Mouse (Mus musculus) left cerebral cortex, postnatal 36 days (tissue): ENCODE data around the gene Ccdc185. TPM values are rescaled to one million over a fixed set of nuclear protein-coding genes. Genes with fewer than 3 reads are reported as not detected.
A peak's percentile ranks its signal among the peaks of the same experiment; 100 is the strongest.

Source experiments
- DNase-seq, 2 experiments: peaks; one replicate each; pipeline ENCODE4 v3.0.0; 2021 to 2022; ENCODE audit warnings: low spot score in 2 of 2, mixed read lengths in 1 of 2
- intact Hi-C: fragments of 180-260 bp; cut with DNase I; formaldehyde crosslinking; loops from one replicate; pipeline ENCODE4 v1.15.1; 2025
- total RNA-seq, 2 experiments: library from RNA; stranded (reverse); gene quantifications; 2 replicates each; pipeline ENCODE4 v1.2.3; 2021

The Ccdc185 gene
- under 1 TPM; 0.20 to 0.25 TPM for total RNA-seq

- no peak for DNase-seq
- intact Hi-C loops, result no loop called here
Observed at GRCm38 (mm10) chr1:182749080-182749479, at the start of gene Ccdc185. Gene Ccdc185, minus strand, starts transcription at chr1:182749180.

DNA sequence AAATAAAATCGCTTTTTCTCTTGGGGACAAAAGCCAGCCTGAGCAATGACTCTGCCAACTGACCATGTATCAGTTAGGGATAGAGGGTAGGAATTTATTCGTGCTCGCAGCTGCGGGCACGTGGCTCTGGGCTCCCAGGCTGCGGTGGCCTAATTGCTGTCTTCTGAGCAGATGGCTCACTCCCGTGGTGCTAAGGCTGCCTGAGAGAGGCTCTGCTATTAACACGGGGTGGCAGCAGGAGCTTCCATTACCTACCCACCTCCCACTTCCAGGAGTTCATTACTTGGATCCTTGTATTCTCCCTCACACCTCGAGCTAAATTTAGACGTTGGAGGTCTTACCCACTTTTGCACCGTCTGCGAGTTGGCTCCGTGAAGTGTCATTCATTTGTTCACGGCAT lies 48.1 kb upstream of the Ccdc185 start:
- DNase-seq, result peak; percentile 41 to 53
- intact Hi-C loops, result loop anchor here (2.0 to 10.0 kb wide), 3 partner anchors 26 to 108 kb away; partner anchors contain the start of gene Susd4

DNA sequence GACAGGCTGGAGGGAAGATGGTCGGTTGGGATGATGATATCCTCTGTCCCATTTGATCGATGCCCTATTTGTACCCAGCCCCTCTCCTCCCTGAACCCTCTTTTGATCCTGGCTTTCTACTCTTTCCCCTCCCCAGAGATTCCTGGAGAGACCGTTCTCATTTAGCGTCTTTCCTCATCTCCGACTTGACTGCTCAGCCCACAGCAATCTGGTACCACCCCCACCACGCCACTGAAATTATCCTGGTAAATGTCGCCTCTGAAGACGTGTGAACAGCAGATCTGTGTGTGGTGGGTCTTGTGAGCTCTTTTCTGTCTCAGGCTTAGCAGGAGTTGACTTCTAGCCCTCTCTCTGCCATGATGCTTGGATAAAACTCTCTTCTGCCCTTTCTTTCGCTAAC lies 45.6 kb upstream of the Ccdc185 start:
- intact Hi-C loops, result loop anchor here (5.0 to 10.0 kb wide), 4 partner anchors 32 to 232 kb away; partner anchors contain the start of gene Susd4
- peak; percentile 66 to 73 for DNase-seq

GRCm38 (mm10) chr1:182794221-182794620 lies 45.2 kb upstream of the Ccdc185 start:
- intact Hi-C loops, result loop anchor here (5.0 to 10.0 kb wide), 3 partner anchors 43 to 232 kb away; no protein-coding TSS in a partner anchor
- DNase-seq, result peak; percentile 57 to 80

- intact Hi-C loops, result loop anchor here (5.0 to 10.0 kb wide), 3 partner anchors 45 to 230 kb away; no protein-coding TSS in a partner anchor
- DNase-seq, result peak; percentile 71 to 75
Observed at GRCm38 (mm10) chr1:182792521-182793071, 43.6 kb upstream of the Ccdc185 start.

DNA sequence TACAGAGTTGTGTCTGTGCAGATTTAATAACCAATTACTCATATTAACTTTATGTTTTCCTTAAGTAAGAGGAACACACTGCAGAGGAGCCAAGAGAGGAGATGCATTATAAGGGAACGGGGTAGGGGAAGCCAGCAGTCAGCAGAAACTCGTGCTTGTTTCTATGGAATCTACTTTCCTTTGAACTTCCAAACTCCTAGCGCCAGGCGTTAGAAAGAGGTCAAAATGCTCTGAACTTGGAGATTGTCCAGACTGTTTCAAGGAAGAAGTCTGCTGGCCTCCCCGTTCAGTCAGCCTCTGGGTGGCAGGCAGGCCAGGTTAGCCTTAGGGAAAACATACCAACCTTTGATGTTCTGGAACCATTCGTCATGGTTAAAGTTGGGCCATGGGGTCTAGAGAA lies 39.9 kb upstream of the Ccdc185 start:
- intact Hi-C loops, result no loop called here
- no peak for DNase-seq

DNA sequence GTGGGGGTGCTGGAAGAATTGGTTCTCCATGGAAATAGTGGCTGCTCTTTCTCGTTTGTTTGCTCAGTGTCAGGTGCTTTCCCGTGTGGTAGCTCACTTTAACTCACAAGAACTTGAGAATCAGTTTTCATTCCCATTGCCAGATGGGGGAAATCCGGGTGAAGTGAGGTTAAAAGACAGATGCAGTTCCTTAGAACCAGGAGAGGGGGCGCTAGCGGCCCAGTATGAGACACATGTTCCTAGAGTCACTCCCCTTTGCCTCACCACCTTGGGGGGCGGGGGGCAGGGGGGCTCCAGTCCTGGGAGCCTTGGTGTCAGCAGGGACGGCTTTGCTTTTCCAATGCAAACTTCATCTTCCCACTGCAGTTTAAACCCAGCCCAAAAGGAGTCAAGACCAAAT lies 38.0 kb upstream of the Ccdc185 start:
- DNase-seq, result no peak
- intact Hi-C loops, result no loop called here

DNA sequence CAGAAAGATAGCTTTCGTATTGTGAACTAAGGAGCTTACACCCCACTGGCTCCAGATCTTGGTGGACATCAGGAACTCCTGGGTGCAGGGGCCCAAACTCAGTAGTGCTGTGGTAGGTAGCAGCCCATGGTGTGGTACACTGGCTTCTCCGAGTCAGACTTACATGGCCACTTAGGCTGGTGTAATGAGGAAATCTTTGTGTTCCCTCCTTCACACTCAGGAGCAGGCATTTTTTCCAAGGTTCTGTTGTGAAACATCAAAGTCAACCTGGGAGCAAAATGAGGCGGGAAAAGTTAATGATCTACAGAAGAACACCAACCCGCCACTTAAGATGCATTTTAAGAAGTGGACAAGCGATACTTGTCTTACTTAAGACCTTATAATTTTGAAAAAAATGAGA lies 36.5 kb upstream of the Ccdc185 start:
- intact Hi-C loops, result no loop called here

DNA sequence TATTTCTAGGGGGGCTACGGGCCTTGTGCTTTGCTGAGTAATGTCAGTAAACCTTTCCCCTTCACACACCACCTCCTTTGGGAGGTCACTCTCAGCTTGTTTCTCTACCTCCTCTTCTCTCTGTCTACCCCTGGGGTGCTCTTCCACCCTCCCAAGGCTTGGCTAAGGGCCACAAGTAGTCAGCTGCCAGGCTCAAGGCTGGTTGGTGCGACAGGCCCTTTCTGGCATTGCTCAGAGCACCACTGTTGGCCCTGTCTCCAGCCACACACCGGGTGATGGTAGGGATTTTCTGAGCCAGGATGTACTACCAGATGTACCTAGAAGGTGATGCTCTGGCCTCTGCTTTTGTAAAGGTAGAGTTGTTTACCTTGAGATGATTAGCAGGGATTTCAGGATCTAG lies 35.8 kb upstream of the Ccdc185 start:
- no peak for DNase-seq
- intact Hi-C loops, result no loop called here

More for the DNA sequence above, 36.5 kb upstream of the Ccdc185 start:
- DNase-seq, result no peak

DNA sequence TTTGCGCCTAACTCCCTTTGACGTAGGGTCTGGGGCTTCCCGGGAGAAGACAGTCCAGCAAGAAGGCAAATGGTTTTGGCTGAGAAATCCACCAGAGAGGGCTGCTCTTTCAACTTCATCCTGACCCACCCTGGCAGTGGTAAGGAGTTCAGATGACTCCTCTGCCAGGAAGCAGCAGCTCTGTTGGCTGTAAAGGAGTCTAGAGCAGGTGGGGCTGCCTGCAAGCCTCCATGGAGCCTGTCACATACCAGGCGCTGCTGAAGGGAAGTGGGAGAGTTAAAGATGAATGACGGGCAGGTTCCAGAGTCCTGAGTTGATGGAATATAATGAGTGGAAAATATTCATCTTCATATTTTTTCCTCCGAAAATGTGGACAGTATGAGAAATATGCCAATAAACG lies 34.8 kb upstream of the Ccdc185 start:
- intact Hi-C loops, result no loop called here

GRCm38 (mm10) chr1:182779024-182779520 lies 30.1 kb upstream of the Ccdc185 start:
- DNase-seq, result no peak
- intact Hi-C loops, result no loop called here

More for the DNA sequence above, 34.8 kb upstream of the Ccdc185 start:
- DNase-seq, result no peak

- no peak for DNase-seq
- intact Hi-C loops, result no loop called here
Observed at GRCm38 (mm10) chr1:182778225-182778624, 29.2 kb upstream of the Ccdc185 start.

- intact Hi-C loops, result no loop called here
- DNase-seq, result no peak
Observed at GRCm38 (mm10) chr1:182776749-182777410, 27.9 kb upstream of the Ccdc185 start.

GRCm38 (mm10) chr1:182775576-182775975 lies 26.6 kb upstream of the Ccdc185 start:
- no peak for DNase-seq
- intact Hi-C loops, result no loop called here

DNA sequence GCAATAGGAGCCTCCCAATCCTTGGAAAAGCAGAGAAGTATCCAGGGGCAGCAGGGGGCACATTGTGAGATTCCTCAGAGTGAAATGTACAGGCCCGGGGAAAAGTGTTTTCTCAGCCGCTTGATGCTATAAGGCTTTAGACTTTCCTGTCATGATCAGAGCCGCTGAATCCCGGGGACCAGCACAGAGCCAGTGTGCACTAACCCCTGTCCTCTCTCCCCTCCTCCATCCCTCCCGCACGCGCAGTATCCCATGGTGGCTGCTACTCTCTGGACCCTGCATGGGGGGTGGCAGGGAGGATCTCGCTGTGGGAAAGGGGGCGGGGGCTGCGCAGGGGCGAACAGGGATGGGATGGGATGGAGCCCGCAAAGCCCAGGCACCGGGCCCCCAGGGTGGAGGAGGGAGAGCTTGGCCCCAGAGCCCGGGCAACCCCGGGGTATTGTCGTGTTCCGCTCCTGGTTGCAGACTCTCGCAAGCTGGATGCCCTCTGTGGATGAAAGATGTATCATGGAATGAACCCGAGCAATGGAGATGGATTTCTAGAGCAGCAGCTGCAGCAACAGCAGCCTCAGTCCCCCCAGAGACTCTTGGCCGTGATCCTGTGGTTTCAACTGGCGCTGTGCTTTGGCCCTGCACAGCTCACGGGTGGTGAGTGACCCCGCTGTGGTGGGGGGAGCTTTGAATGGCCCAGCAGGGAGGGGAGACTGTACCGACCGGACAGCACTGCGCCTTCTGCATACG lies 15.7 kb upstream of the Ccdc185 start:
- intact Hi-C loops, result loop anchor here (5.0 kb wide), 1 partner anchor 33 kb away; no protein-coding TSS in a partner anchor

GRCm38 (mm10) chr1:182763716-182764461 lies 14.9 kb upstream of the Ccdc185 start, which contains the start of gene Susd4:
Gene Susd4, plus strand, starts transcription at chr1:182763860.
- intact Hi-C loops, result loop anchor here (5.0 kb wide), 1 partner anchor 33 kb away; no protein-coding TSS in a partner anchor

More for the DNA sequence above, 15.7 kb upstream of the Ccdc185 start:
- DNase-seq, result peak; percentile 35 to 50

DNA sequence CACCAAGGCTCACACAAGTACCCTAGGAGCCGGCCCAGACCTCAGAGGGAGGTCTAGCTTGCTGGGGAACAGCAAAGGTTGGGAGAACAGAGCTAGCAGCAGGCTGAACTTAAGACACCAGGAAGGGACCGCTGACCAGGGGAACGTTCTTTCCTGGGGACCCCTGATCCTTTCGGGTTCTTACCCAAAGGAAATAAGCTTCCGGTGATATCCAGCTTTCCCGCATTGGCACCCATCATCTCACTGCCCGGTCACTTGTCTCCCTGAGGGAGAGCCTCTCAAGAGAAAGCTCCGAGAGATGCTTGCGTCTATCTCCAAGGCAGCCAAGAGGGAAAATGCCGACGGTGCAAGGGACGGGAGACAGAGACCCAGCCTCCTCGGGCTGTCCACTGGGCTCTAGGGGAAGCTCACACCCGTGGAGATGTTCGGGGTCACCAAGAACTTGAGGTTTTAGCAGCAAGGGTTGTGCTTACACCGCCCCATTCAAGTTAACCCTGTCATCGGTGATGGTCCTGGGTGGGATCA lies 14.3 kb upstream of the Ccdc185 start:
- intact Hi-C loops, result loop anchor here (5.0 kb wide), 1 partner anchor 34 kb away; no protein-coding TSS in a partner anchor
- no peak for DNase-seq

More at GRCm38 (mm10) chr1:182763716-182764461, 14.9 kb upstream of the Ccdc185 start, which contains the start of gene Susd4:
- DNase-seq, result peak; percentile 85 to 89

DNA sequence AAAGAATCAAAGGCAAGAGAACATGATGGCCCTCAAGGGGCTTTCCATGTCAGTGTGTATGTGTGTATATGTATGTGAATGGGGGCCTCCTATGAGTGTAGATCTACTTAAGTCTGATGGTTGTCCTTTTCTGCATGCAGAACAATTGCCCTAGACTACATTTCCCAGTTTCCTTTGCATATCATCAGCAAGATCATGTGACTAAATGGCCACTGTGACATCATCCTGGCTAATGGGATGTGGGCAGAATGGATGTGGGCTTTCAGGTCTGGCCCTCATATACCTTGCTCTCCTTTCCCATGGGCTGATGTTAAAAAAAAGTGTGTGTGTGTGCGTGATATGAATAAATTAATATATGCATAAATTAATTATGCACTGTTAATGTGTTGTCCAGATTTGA lies 9.8 kb upstream of the Ccdc185 start:
- DNase-seq, result no peak
- intact Hi-C loops, result no loop called here

DNA sequence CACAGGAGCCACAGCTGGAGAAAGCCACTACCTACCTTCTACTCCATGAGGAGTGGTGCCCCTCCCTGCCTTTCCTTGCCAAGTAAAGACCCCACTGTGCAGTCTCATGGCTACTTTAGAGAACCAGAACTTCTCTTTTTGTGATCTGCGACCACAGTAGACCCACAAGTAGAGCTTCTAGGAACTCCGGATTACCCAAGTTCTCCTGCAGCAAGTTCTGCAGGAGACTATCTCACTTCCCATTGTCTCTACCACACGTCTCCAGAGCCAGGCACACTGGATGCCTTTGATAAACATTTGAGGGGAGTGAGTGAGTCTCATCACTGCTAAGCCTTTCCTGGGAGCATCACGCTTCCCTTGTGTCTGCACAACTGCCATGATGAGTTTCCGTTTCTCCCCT lies 5.9 kb upstream of the Ccdc185 start:
- intact Hi-C loops, result no loop called here
- DNase-seq, result no peak
